Mouse (Mus musculus): ENCODE measurements around the gene Tomm70a. TPM values are rescaled to one million over a fixed set of nuclear protein-coding genes. Genes with fewer than 3 reads are reported as not detected.

Tomm70a gene
- polyA plus RNA-seq, 1 experiment from 2014 or later = 30.7 TPM

GRCm38 (mm10) chr16:57155899-57156298 lies 34.4 kb downstream of the Tomm70a start:
- no peak overlapping the region for H3K27ac ChIP-seq
- peaks cover 62% of the 10 kb centered on the region for H3K36me3 ChIP-seq
- no peaks in the 10 kb centered on the region for H3K9me3 ChIP-seq (replicated peaks)
- no peak overlapping the region for H3K4me2 ChIP-seq
- no peak for DNase-seq
- no peaks in the 10 kb centered on the region for H3K27me3 ChIP-seq
- no peak overlapping the region for H3K9ac ChIP-seq
- peaks cover 22% of the 10 kb centered on the region for H3K4me1 ChIP-seq (replicated peaks)
- ATAC-seq (ENCODE audit: low read depth) = peak; percentile 85
- no peak overlapping the region for H3K4me3 ChIP-seq (replicated peaks)

GRCm38 (mm10) chr16:57157076-57157475 lies 35.6 kb downstream of the Tomm70a start:
- Histone ChIP-seq H3K27ac (no peak overlapping the region), H3K27me3 (no peaks in the 10 kb centered on the region), H3K4me1 (replicated peaks) (peaks cover 22% of the 10 kb centered on the region), H3K36me3 (peaks cover 63% of the 10 kb centered on the region), H3K4me2 (no peak overlapping the region), H3K9ac (no peak overlapping the region), H3K9me3 (replicated peaks) (no peaks in the 10 kb centered on the region), H3K4me3 (replicated peaks) (no peak overlapping the region)
- DNase-seq (no peak), ATAC-seq (ENCODE audit: low read depth) (no peak)
- WGBS (ENCODE audit: insufficient replicate concordance) = 80% methylated on average over 4 of the region's 4 CpGs

GRCm38 (mm10) chr16:57157728-57158127 lies 36.2 kb downstream of the Tomm70a start:
- Histone ChIP-seq H3K4me1 (replicated peaks) (peaks cover 22% of the 10 kb centered on the region), H3K27ac (no peak overlapping the region), H3K9ac (no peak overlapping the region), H3K27me3 (no peaks in the 10 kb centered on the region), H3K9me3 (replicated peaks) (no peaks in the 10 kb centered on the region), H3K36me3 (peaks cover 60% of the 10 kb centered on the region), H3K4me2 (no peak overlapping the region), H3K4me3 (replicated peaks) (no peak overlapping the region)
- WGBS (ENCODE audit: insufficient replicate concordance) = 62% methylated on average over 4 of the region's 4 CpGs
- no peak for ATAC-seq (ENCODE audit: low read depth)
- no peak for DNase-seq

- Histone ChIP-seq H3K4me1 (replicated peaks) (peaks cover 26% of the 10 kb centered on the region), H3K4me2 (no peak overlapping the region), H3K9ac (no peak overlapping the region), H3K4me3 (replicated peaks) (no peak overlapping the region), H3K27me3 (no peaks in the 10 kb centered on the region), H3K27ac (no peak overlapping the region), H3K9me3 (replicated peaks) (no peaks in the 10 kb centered on the region), H3K36me3 (peaks cover 57% of the 10 kb centered on the region)
- no peak for ATAC-seq (ENCODE audit: low read depth)
- DNase-seq = no peak
- WGBS (ENCODE audit: insufficient replicate concordance) = 62% methylated on average over 7 of the region's 7 CpGs
Observed at GRCm38 (mm10) chr16:57159835-57160234, 38.3 kb downstream of the Tomm70a start.

DNA sequence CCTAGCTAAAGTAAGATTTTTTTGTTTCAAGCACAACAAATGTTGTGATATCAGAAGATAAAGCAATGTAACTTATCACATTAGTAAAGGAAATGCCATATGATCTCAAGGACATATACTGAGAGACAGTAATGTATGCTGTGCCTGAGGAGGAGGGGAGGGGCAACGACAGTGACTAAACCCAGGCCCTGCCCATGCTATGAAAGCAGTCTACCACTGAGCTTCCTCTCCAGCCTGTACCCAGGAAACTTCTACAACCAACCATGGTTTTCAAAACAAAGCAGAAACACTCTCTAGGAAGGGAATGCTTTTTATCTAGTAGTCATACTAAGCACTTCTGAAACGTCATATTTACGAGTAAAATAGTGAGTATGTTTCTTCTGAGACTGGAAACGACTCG lies 41.3 kb downstream of the Tomm70a start:
- peaks cover 24% of the 10 kb centered on the region for H3K4me1 ChIP-seq (replicated peaks)
- no peaks in the 10 kb centered on the region for H3K27me3 ChIP-seq
- 75% methylated on average over 5 of the region's 5 CpGs for WGBS (ENCODE audit: insufficient replicate concordance)
- peaks cover 44% of the 10 kb centered on the region for H3K36me3 ChIP-seq
- no peak overlapping the region for H3K4me2 ChIP-seq
- H3K27ac ChIP-seq = no peak overlapping the region
- no peak overlapping the region for H3K9ac ChIP-seq
- H3K4me3 ChIP-seq (replicated peaks) = no peak overlapping the region
- ATAC-seq (ENCODE audit: low read depth) = no peak
- DNase-seq = no peak
- H3K9me3 ChIP-seq (replicated peaks) = no peaks in the 10 kb centered on the region

- peaks cover 37% of the 10 kb centered on the region for H3K36me3 ChIP-seq
- no peak for DNase-seq
Observed at GRCm38 (mm10) chr16:57163694-57164093, 42.2 kb downstream of the Tomm70a start.

DNA sequence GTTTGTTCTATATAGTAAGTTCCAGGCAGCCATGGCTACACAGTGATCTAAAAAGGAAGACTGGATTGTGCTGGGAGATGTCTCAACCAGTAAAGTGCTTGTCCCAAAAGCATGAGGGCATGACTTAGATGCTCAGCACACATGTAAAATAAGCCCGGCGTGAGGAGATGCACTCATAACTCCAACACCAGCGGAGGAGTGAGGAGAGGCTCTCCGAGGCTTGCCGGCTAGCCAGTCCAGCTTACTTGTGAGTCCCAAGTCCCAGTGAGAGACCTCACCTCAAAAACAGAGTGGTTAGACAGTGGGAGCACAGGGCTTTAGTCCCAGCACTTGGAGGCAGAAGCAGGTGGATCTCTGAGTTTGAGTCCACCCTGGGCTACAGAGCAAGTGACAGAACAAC lies 43.7 kb downstream of the Tomm70a start:
- DNase-seq (no peak), ATAC-seq (ENCODE audit: low read depth) (no peak)
- Histone ChIP-seq H3K27me3 (no peaks in the 10 kb centered on the region), H3K4me2 (no peak overlapping the region), H3K4me3 (replicated peaks) (no peak overlapping the region), H3K9me3 (replicated peaks) (no peaks in the 10 kb centered on the region), H3K36me3 (peaks cover 31% of the 10 kb centered on the region), H3K4me1 (replicated peaks) (peaks cover 26% of the 10 kb centered on the region), H3K27ac (no peak overlapping the region), H3K9ac (no peak overlapping the region)
- WGBS (ENCODE audit: insufficient replicate concordance) = 94% methylated on average over 5 of the region's 5 CpGs

More at GRCm38 (mm10) chr16:57163694-57164093, 42.2 kb downstream of the Tomm70a start:
- Histone ChIP-seq H3K27me3 (no peaks in the 10 kb centered on the region), H3K27ac (no peak overlapping the region), H3K9me3 (replicated peaks) (no peaks in the 10 kb centered on the region), H3K4me1 (replicated peaks) (peaks cover 26% of the 10 kb centered on the region), H3K4me3 (replicated peaks) (no peak overlapping the region), H3K9ac (no peak overlapping the region), H3K4me2 (no peak overlapping the region)
- ATAC-seq (ENCODE audit: low read depth) = no peak
- 68% methylated on average over 1 of the region's 1 CpGs for WGBS (ENCODE audit: insufficient replicate concordance)

GRCm38 (mm10) chr16:57166086-57166485 lies 44.6 kb downstream of the Tomm70a start:
- Histone ChIP-seq H3K27me3 (no peaks in the 10 kb centered on the region), H3K36me3 (peaks cover 25% of the 10 kb centered on the region), H3K27ac (no peak overlapping the region), H3K9me3 (replicated peaks) (no peaks in the 10 kb centered on the region), H3K4me3 (replicated peaks) (peak overlapping the region; percentile 85), H3K4me2 (peak overlapping the region; percentile 96), H3K9ac (peak overlapping the region; percentile 87), H3K4me1 (replicated peaks) (peaks cover 26% of the 10 kb centered on the region)
- DNase-seq = no peak
- ATAC-seq (ENCODE audit: low read depth) = no peak
- WGBS (ENCODE audit: insufficient replicate concordance) = 62% methylated on average over 6 of the region's 6 CpGs

GRCm38 (mm10) chr16:57166611-57167513 lies 45.4 kb downstream of the Tomm70a start, which contains the start of gene Nit2:
Gene Nit2 (minus strand): TSS chr16:57167341.
- peak within 1 kb of the TSS; percentile 81 for H3K27ac ChIP-seq
- H3K27me3 ChIP-seq = no peaks in the 10 kb centered on the region
- peak within 1 kb of the TSS; percentile 96 for H3K4me2 ChIP-seq
- under 1% methylated on average over 58 of the region's 58 CpGs for WGBS (ENCODE audit: insufficient replicate concordance)
- ATAC-seq (ENCODE audit: low read depth) = peak; percentile 94
- peaks cover 26% of the 10 kb centered on the region for H3K36me3 ChIP-seq
- no peaks in the 10 kb centered on the region for H3K9me3 ChIP-seq (replicated peaks)
- H3K4me3 ChIP-seq (replicated peaks) = peak within 1 kb of the TSS; percentile 85
- DNase-seq = peak; percentile 91
- peaks cover 26% of the 10 kb centered on the region for H3K4me1 ChIP-seq (replicated peaks)
- H3K9ac ChIP-seq = peak within 1 kb of the TSS; percentile 87

DNA sequence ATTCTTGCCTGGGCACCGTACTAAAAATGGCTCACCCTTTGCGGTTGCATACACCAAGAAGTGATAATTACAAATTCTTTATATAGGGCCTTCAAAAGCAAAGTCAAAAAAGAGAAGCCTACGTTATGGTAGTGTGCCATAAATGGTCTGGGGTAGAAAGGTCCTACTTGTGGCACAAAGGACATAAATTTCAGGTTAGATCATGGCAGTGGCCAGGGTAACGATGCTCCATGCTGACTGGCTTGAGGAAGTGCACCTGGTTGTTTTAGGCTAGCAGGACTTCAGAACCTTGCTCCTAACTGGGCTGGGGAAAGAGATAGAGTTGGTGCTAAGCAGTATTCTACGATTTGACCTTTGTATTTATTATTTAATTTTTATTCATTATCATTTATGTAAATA lies 46.0 kb downstream of the Tomm70a start:
- DNase-seq = no peak
- WGBS (ENCODE audit: insufficient replicate concordance) = 28% methylated on average over 5 of the region's 5 CpGs
- H3K27ac ChIP-seq = no peak overlapping the region
- no peaks in the 10 kb centered on the region for H3K9me3 ChIP-seq (replicated peaks)
- H3K4me3 ChIP-seq (replicated peaks) = peak overlapping the region; percentile 85
- peak overlapping the region; percentile 96 for H3K4me2 ChIP-seq
- ATAC-seq (ENCODE audit: low read depth) = peak; percentile 1; the same call in 1 of the 2 replicates
- peak overlapping the region; percentile 87 for H3K9ac ChIP-seq
- peaks cover 26% of the 10 kb centered on the region for H3K4me1 ChIP-seq (replicated peaks)
- H3K36me3 ChIP-seq = peaks cover 22% of the 10 kb centered on the region
- H3K27me3 ChIP-seq = no peaks in the 10 kb centered on the region

DNA sequence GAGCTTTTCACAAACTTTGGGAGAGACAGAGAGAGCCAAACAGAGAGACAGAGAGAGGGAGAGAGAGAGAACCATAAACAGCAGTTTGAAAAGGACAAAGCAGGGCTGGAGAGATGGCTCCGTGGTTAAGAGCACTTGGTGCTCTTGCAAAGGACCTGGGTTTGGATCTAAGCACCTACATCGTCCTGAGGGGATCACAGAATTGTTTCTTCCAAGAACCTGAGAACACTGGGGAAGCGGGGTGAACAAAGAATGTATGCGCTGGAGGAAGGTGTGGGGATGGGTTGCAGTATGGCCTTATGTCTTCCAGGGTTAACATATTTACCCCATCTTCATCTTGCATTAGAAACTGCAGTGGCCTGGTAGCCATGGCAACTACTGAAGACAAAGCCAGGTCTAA lies 46.7 kb downstream of the Tomm70a start:
- ATAC-seq (ENCODE audit: low read depth) (no peak), DNase-seq (no peak)
- Histone ChIP-seq H3K27me3 (no peaks in the 10 kb centered on the region), H3K4me3 (replicated peaks) (no peak overlapping the region), H3K9ac (no peak overlapping the region), H3K9me3 (replicated peaks) (no peaks in the 10 kb centered on the region), H3K36me3 (peaks cover 16% of the 10 kb centered on the region), H3K4me1 (replicated peaks) (peaks cover 24% of the 10 kb centered on the region), H3K27ac (no peak overlapping the region), H3K4me2 (no peak overlapping the region)
- 68% methylated on average over 4 of the region's 4 CpGs for WGBS (ENCODE audit: insufficient replicate concordance)

DNA sequence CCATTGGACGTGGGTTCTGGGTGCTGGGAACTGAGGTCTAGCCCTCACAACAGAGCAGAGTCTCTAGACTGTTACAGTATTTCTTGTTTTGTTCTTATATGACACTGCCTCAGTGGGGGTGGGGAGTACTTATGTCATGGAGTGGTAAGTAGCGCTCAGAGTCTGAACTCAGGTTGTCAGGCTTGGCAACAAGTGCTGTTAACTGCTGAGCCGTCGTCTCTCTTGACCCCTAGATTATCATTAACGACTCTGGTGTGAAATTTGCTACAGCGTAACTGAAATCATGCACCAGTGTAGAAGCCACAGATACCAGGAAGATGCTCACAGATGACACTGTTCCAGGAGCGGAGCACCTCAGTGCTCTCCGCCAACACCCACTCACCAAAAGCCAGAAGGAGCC lies 49.7 kb downstream of the Tomm70a start:
- H3K27ac ChIP-seq = no peak overlapping the region
- no peak overlapping the region for H3K4me2 ChIP-seq
- H3K9me3 ChIP-seq (replicated peaks) = no peaks in the 10 kb centered on the region
- H3K36me3 ChIP-seq = peaks cover 13% of the 10 kb centered on the region; the same call in 1 of the 2 replicates
- ATAC-seq (ENCODE audit: low read depth) = no peak
- peaks cover 13% of the 10 kb centered on the region for H3K4me1 ChIP-seq (replicated peaks)
- no peak for DNase-seq
- no peak overlapping the region for H3K9ac ChIP-seq
- H3K4me3 ChIP-seq (replicated peaks) = no peak overlapping the region
- WGBS (ENCODE audit: insufficient replicate concordance) = 85% methylated on average over 8 of the region's 8 CpGs
- H3K27me3 ChIP-seq = no peaks in the 10 kb centered on the region

Measured in liver, embryonic 13.5 days (tissue).